Mouse (Mus musculus) liver, adult 2 months (tissue): ENCODE data around the gene Sema4d.

Source experiments
- CTCF ChIP-seq: fragments of 200-500 bp; IDR thresholded peaks from 2 replicates; pipeline ENCODE4 v1.5.1; 2011; ENCODE audit warnings: low read depth, low read length, control low read depth
- POLR2A ChIP-seq: fragments of 200-500 bp; IDR thresholded peaks from 2 replicates; pipeline ENCODE4 v1.6.1; 2011; ENCODE audit warnings: low read length, control low read depth; ENCODE audit not compliant: insufficient read depth; ENCODE audit errors: extremely low read depth

- TF ChIP-seq CTCF (no peak), POLR2A (no peak)
Measured at GRCm38 (mm10) chr13:51659573-51659972, 134.0 kb downstream of the Sema4d start.
